ENCODE assay signal across 21 mouse cellular contexts in genomic region chr11:90247793-90248192, GRCm38 (mm10). TPM values are rescaled to one million over a fixed set of nuclear protein-coding genes. Genes with fewer than 3 reads are reported as not detected.
A peak's percentile ranks its signal among the peaks of the same experiment; 100 is the strongest.
DNase-seq lines count a peak whose midpoint lies in the region; ATAC-seq and TF ChIP-seq lines count a peak whose summit lies in the region.
"Had no signal": no experiment of that assay in that cellular context is flagged by ENCODE, and none has a peak within 500 bp of the region (broad histone marks: within the 10 kb centered on the region; RNA-seq: fewer than 3 reads in every experiment).

No protein-coding gene starts in this region.

- WGBS in hindbrain, embryonic 14.5 days, result 70% methylated on average over 4 of the region's 4 CpGs
- 65% methylated on average over 4 of the region's 4 CpGs for WGBS in hindbrain, embryonic 12.5 days
- 38% methylated on average over 4 of the region's 4 CpGs for WGBS in spleen, adult 2 months

- H3K4me1 ChIP-seq in hindbrain, embryonic 14.5 days (replicated peaks; ENCODE audit: control insufficient read depth, insufficient read depth, low read length), result peaks cover 32% of the 10 kb centered on the region
- peaks cover 17% of the 10 kb centered on the region for H3K4me1 ChIP-seq in hindbrain, embryonic 12.5 days
- H3K4me1 ChIP-seq in spleen, adult 2 months (ENCODE audit: control insufficient read depth, insufficient read depth, insufficient read length), result peaks cover 17% of the 10 kb centered on the region

- no peaks in the 10 kb centered on the region for H3K36me3 ChIP-seq in hindbrain, embryonic 14.5 days (replicated peaks; ENCODE audit: control insufficient read depth, insufficient read depth)
- H3K36me3 ChIP-seq in hindbrain, embryonic 12.5 days, result no peaks in the 10 kb centered on the region
- no peaks in the 10 kb centered on the region for H3K36me3 ChIP-seq in spleen, adult 2 months (ENCODE audit: control insufficient read depth, insufficient read depth, low read length)
- H3K36me3 ChIP-seq: embryonic facial prominence, embryonic 12.5 days; forebrain, embryonic 15.5 days; G1E had no signal

- no peak overlapping the region for H3K4me2 ChIP-seq in hindbrain, embryonic 14.5 days (replicated peaks)
- no peak overlapping the region for H3K4me2 ChIP-seq in hindbrain, embryonic 12.5 days (replicated peaks)

- H3K9me3 ChIP-seq in hindbrain, embryonic 14.5 days (ENCODE audit: control insufficient read depth, low read length), result no peaks in the 10 kb centered on the region
- no peaks in the 10 kb centered on the region for H3K9me3 ChIP-seq in hindbrain, embryonic 12.5 days (replicated peaks)
- H3K9me3 ChIP-seq: embryonic facial prominence, embryonic 10.5 days; embryonic facial prominence, embryonic 12.5 days; forebrain, embryonic 13.5 days; forebrain, embryonic 15.5 days had no signal

- H3K27ac ChIP-seq in hindbrain, embryonic 14.5 days, result peak overlapping the region; percentile 89; the same call in 1 of the 2 replicates
- H3K27ac ChIP-seq in hindbrain, embryonic 12.5 days, result no peak overlapping the region
- H3K27ac ChIP-seq in spleen, adult 2 months (ENCODE audit: insufficient read depth, low read length), result peak overlapping the region; percentile 17; the same call in 1 of the 2 replicates
- H3K27ac ChIP-seq: embryonic facial prominence, embryonic 12.5 days had no signal

- DNase-seq in hindbrain, embryonic 14.5 days (ENCODE audit: low spot score), result no peak
- no peak for DNase-seq in spleen, adult 2 months (ENCODE audit: low read depth in 1 of 2, low spot score in 2 of 2)
- DNase-seq in spleen, postnatal 4 days (ENCODE audit: low spot score in 2 of 2), result no peak
- DNase-seq in urinary bladder, postnatal 36 days (ENCODE audit: low spot score in 2 of 2), result no peak
- DNase-seq: adrenal gland, adult 8-10 months; adrenal gland, postnatal 14 days; adrenal gland, postnatal 36 days; cerebellum, adult 11-12 months; cerebellum, adult 2 months; cerebellum, adult 9-10 months; cerebellum, postnatal 10 days; cerebellum, postnatal 25 days; forebrain, postnatal 0 days had no signal

- no peak overlapping the region for H3K4me3 ChIP-seq in hindbrain, embryonic 14.5 days (replicated peaks; ENCODE audit: low read length)
- no peak overlapping the region for H3K4me3 ChIP-seq in hindbrain, embryonic 12.5 days
- no peak overlapping the region for H3K4me3 ChIP-seq in spleen, adult 2 months (ENCODE audit: extremely low read depth, insufficient read depth, insufficient read length)
- H3K4me3 ChIP-seq: embryonic facial prominence, embryonic 10.5 days; embryonic facial prominence, embryonic 12.5 days; forebrain, embryonic 13.5 days had no signal

- no peaks in the 10 kb centered on the region for H3K27me3 ChIP-seq in hindbrain, embryonic 14.5 days (ENCODE audit: control insufficient read depth, insufficient read depth, low read length)
- no peaks in the 10 kb centered on the region for H3K27me3 ChIP-seq in hindbrain, embryonic 12.5 days
- no peaks in the 10 kb centered on the region for H3K27me3 ChIP-seq in spleen, adult 2 months (ENCODE audit: control insufficient read depth, insufficient read depth, low read length)
- H3K27me3 ChIP-seq: embryonic facial prominence, embryonic 12.5 days; forebrain, embryonic 13.5 days; forebrain, embryonic 15.5 days; Patski had no signal

- H3K9ac ChIP-seq in hindbrain, embryonic 14.5 days, result no peak overlapping the region
- no peak overlapping the region for H3K9ac ChIP-seq in hindbrain, embryonic 12.5 days
- H3K9ac ChIP-seq: embryonic facial prominence, embryonic 12.5 days; forebrain, postnatal 0 days had no signal

- ATAC-seq in hindbrain, embryonic 14.5 days (ENCODE audit: low FRiP score), result no peak
- ATAC-seq in hindbrain, embryonic 12.5 days (ENCODE audit: low FRiP score), result no peak
- ATAC-seq: activated CD4-positive, CD25-positive, alpha-beta regulatory T cell, adult 4 months; forebrain, embryonic 13.5 days; forebrain, embryonic 15.5 days; forebrain, postnatal 0 days; Patski had no signal

- no peak for TF ChIP-seq POLR2A in spleen, adult 2 months (IDR thresholded peaks at IDR 0.05; ENCODE audit: low read depth, low read length)

- TF ChIP-seq CTCF in spleen, adult 2 months (IDR thresholded peaks at IDR 0.05; ENCODE audit: extremely low read depth, insufficient read depth, insufficient read length, insufficient replicate concordance), result no peak

RNA-seq across cellular contexts. Expression of gene Mmd, which starts 1.5 kb away (rescaled TPM):
- 88.3 and 97.8 TPM in 2 replicates for polyA plus RNA-seq in hindbrain, embryonic 14.5 days (2014; fragmentation: Nextera tagmentation; extraction: Ambion mirVana)
- polyA plus RNA-seq in hindbrain, embryonic 12.5 days (2016; fragmentation: Nextera tagmentation; extraction: Ambion mirVana), result 76.7 and 76.8 TPM in 2 replicates
- 9.6 and 14.8 TPM in 2 replicates for polyA plus RNA-seq in spleen, adult 2 months (2012; rRNA removed)
